Mouse (Mus musculus) retina, embryonic 14.5 days (tissue): Measurements from ENCODE around the gene Pced1b.
"Not testable (repeated sequence)": the region's sequence is repeated elsewhere in the genome, so short reads cannot be mapped to it uniquely, and the experiment has no call there.

Source experiments
- DNase-seq: peaks from one replicate; pipeline ENCODE4 v3.0.0-alpha.2; 2015; ENCODE audit warnings: low spot score

The Pced1b gene

DNA sequence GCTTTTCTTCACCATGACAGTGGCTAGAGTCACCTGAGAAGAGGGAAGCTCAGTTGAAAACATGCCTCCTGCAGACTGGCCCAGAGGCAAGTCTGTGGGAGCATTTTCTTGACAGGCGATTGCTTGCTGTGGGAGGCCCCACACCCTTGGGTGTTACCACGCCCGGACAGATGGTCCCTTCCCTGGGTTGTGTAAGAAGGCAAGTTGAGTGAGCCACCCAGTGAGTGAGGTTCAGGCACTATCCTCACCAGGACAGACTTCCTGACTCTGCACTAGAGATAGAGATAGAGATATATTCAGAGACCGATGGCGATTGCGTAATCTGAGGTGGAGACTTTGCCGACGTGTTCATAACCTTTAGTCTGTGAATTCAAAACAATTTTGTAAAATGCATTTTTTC, 96.0 kb downstream of the Pced1b start:
- DNase-seq: no peak

DNA sequence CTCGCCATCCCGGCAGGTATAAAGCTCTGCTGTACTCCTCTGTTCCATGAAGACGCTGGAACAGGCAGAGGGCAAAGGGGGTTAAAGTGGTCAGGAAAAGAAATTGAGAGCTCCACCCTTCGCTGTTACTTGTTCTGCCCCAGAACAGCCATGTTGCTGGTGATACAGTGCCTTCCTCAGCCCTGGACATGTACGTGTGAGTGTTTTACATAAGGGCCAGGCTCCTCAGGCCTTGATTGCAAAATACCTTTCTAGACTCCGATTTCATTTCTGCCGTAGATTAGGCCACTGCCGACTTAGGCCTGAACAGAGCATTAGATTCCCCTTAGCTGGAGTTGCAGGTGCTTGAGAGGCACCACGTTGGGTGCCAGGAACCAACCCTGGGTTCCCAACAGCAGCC, 97.0 kb downstream of the Pced1b start:
- DNase-seq: no peak

DNA sequence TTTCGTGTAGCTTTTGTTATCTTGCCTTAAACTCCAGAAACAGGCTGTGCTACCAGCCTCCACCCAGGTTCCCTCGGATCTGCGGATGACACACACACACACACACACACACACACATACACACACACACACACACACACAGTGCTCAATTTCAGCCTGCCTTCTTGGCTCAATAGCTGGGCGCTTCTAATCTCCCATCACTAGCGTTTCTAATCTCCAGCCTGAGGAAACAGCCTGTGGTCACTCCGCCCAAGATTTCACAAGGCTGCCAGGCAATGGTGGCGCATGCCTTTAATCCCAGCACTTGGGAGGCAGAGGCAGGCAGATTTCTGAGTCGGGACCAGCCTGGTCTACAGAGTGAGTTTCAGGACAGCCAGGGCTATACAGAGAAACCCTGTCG, 98.2 kb downstream of the Pced1b start:
- no peak for DNase-seq

DNA sequence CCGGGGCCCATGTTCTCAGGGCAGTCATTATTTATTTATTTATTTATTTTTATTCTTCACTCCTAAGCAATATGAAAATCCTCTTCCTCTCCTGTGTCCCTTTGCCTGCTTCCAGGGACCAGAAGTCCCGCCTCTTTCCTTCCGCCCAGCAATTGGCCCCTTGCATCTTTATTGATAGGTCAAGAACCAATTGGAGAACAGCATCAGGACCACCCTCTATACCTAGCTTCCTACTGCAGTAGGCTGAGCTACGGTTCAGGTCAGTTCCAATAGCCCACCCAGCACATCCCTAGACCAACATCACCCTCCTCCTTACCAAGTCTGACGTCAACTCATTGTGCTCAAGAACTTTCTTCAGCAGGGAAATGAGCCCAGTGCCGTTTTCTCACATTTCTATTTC, 99.0 kb downstream of the Pced1b start:
- DNase-seq: no peak

DNA sequence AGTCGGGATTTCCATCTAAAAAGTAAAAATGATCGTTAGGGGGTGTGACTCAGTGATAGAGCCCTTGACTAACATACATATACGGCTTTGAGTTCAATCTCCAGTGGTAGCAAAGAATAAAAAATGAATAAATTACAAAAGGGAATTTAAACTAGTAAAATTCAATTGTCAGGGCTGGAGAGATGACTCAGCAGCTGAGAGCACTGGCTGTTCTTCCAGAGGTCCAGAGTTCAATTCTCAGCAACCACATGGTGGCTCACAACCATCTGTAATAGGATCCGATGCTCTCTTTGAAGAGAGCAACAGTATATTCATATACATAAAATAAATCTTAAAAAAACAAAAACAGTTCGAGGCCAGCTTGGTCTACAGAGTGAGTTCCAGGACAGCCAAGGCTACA, 99.5 kb downstream of the Pced1b start:
- DNase-seq: no peak

DNA sequence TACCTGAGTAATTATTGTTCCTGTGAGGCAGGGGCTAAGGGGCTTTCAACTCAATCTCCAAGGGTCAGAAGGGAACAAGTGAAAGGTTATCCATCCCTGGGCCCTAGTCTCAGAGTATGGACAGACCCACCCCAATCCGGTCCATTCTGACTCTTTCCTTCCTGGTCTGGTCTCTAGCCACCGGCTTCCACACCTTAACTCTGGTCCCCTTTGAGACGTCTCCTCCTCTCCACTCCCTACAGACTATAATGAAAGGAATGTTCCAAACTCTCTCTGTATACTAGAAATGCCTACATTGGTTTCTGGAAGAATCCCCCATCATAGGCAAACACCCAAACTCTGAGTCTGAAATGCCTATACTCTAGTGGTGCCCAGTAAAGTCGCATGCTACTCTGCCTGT, 100.0 kb downstream of the Pced1b start:
- no peak for DNase-seq

DNA sequence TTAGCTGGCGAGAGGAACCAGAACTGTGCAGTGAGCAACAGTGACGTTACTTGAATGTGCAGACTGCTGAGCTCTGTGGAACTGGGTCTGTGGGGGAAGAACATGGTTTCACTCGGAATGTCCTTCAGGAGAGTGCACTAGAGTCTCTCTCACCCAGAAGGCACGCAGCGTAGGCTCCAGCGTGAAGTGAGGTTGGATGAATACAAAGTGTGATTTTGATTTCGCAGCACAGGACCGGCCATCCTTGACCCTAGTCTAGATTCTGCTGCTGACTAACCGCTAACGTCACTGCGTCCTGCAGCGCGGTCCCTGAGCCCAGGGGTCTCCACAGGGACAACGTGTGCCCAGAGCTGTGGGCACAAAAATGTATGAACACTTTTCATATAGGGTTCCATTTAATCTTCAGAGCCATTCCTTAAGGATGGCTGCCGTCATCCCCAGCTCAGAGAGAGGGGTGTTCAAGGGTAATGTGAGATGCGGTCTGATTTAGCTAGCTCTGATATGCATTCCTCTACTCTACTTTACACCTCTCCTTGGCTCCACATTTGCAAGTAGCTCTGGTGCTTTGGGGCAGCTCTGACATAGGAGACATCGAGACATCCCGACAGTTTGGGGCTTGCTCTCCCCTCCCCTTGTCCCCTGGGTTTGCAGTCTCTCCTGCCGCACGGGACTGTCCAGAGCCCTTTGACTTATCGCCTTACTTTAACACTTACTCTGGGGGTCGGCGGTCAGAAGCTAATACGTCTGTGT, 101.8 kb downstream of the Pced1b start:
- no peak for DNase-seq

DNA sequence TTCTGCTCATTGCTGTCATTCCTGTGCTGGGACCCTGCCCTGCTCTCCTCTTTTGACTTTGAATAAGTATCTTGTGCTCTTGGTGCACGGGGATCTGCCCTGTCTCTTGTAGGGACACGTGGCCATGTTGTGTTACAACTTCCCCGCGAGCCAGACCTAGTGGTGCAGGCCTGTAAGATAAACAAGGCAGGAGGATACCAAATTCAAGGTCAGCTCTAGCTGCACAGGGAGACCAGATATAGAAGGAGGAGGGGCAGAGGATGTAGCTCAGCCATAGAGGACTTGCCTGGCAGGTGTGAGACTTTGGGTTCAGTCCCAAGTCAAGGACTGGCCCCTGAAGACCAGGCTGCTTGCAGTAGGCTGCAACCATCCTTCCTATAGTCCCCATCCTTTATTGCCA, 103.6 kb downstream of the Pced1b start:
- DNase-seq: no peak

DNA sequence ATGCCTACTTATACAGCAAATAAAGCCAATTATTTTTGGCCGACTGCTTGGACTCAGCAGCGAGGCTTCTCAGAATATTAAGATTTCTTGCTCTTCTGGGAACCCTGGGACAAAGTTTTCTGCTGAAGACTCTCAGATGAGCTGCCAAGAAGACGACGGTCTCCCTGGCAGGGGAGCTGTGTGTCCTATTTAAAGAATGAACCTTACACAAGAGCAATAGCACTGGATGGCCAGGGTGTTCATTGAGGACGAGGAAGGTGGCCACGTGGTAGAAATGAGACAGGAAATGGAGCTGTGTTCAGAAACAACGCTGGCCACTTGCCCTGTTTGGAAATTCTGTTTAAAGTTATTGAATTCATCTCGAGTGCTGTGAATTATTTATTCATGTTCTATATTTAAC, 104.1 kb downstream of the Pced1b start:
- DNase-seq: no peak

DNA sequence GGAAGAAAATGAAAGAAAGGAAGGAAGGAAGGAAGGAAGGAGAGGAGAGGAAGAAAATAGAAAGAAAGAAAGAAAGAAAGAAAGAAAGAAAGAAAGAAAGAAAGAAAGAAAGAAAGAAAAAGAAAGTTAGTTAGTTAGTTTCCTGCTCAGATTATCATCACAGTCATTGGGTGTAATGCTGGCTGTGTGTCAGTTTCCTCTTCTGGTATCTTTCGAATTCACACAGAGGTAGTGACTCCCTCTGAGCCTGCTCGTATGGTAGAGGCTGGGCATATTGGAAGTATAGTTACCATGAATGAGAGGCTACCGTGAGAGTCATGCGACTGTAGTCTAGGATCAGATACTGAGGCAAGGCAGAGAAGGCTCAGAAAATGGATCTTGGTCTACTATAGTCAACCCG, 104.8 kb downstream of the Pced1b start:
- no peak for DNase-seq

DNA sequence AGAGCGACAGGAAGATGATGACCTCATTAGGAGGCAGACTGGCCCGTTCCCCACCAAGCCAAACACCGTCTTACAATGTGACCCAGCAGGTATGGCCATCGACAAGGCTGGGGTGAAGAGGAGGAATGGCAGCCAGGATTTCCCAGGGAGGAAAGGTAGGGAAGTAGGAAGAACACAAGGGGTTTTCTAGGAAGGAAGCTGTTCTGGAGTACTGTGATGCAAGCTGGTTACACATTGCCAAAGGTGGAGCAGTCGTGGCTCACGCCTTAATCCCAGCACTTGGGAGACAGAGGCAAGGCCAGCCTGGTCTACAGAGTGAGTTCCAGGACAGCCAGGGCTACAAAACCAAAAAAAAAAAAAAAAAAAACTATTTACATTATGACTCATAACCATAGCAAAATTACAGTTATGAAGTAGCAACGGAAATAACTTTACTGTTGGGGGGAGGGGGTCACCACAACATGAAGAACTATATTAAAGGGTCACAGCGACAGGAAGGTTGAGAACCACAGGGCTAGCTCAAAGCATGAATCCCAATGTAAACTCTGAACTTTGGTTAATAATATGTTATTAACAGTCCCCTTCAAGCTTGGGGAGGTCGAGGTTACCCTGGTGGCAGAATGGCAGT, 108.9 kb downstream of the Pced1b start:
- DNase-seq: no peak

DNA sequence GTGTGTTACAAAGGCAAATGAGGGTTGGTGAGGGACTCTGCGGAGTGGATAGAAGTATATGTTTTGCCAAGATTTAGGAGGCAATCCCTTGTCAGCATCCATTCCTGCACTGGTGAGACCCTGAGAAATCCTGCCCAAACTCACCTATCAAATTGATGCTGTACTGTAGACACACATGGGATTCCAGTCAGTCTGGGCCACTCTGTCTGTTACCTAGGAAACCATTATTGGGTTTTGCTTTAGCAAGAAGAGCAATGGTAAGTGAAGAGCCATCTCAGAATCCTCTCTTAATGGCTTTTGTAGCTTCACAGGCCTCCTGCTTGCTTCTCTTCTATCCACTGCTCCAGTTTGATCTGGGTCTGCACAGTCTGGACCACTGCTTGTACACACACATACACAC, 110.1 kb downstream of the Pced1b start:
- DNase-seq: no peak

DNA sequence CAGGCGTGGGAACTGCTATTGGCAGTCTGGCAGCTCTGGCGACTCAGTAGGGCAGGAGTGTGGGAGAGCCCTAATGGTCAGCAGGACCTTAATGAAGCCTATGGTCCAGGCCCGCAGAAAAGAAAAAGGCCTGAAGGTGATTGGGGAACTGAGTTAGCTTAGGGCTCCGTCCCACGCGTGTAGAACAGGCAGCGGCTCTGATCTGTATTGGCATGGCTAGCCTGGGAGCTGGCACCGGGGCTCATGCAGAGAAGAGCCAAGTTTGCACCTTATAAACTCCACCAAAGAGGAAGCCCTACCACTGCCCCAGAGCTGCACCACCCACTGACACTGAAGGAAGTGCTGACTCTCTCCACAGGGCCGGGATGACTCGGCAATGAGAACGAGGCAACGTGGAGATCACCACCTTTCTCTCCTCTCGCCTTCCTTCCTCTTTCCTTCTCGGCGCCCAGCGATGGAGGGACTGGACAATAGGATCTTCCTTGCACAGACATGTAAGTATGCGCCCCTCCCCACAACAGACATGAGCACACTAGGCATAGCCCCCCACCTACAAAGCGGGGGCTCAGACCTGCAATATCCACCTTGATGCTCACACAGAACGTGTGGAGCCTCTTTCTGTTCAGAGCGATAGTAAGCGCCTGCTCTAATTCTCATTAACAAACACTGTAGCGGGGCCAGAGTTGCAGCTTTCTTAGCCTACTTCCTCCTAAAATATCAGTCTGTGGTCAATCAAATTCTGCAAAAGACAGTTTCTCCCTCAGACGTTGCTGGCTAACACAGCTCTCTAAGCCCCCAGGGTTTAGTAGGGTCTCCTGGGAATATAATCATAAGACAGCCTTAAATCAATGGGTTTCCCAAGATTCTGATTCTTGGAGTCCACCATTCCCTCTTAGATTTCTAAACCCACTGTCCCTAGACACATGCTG, 114.2 kb downstream of the Pced1b start:
- no peak for DNase-seq

DNA sequence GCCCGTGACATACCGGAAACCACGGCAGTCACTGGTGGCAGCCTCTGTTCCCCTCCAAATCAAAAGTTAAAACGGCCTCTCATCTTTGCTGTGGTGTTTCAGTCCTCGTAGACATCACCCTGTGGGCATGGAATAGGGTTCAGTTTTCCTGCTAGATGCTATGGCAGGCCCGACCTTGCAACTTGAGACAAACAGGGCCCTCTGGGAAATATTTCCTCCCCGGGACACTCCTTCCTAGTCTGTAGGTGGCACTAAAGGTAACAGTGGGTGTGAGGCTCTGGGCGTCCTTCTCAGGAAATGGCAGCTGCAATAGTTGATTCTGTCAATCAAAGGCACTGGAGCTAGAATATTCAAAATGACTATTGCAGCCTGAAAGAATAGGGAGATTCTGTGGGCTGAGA, 114.9 kb downstream of the Pced1b start:
- DNase-seq: peak; percentile 47

DNA sequence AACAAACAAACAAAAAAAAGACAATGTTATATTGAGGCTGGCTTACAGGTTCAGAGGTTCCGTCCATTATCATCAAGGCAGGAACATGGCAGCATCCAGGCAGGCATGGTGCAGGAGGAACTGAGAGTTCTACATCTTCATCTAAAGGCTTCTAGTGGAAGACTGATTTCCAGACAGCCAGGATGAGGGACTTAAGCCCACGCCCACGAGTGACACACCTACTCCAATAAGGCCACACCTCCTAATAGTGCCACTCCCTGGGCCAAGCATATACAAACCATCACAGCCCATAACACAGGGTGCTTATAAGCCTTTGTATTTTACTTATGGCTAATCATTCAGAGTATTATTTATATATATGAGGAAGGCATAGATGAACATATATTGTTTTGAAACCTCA, 117.4 kb downstream of the Pced1b start:
- DNase-seq: not testable (repeated sequence)

DNA sequence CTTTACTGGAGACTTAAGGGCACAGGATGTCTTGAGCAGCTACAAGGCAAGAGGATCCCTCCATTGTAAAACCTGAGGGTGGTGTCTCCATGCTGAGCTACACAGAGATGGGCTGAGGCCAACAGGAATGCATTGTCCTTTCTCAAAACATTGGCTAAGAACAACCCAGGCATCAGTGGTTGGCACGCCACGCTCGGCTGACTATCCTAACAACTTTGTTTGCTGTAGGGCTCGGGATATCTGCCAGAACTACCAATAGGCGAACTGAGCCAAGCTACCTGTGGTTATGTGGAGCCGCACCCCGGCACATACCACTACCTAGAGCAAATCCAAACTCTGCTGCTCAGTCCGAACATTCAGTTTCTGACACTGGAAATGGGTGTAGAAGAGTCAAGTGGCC, 118.1 kb downstream of the Pced1b start:
- no peak for DNase-seq

DNA sequence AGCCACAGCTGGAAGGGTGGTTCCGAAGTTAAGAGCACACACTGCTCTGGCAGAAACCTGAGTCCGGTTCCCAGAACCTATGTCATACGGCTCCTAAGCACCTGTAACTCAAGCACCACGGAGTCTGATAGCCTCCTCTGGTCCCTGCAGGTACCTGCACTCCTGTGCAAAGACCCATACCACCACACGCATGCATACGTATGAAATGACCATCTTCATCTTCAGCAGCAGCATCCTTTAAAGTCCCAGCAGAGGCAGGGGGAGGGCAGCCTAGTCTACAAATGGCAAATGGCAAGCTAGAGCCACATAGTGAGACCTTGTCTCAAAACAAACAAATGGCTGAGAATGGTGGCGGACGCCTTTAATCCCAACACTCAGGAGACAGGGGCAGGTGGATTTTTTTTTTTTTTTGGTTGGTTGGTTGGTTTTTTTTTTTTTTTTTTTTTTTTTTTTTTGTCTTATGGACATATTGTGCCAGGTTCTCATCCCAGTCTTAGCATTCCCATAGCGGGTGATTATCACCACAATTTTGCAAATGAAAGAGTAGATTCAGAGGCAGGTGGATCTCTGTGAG, 121.2 kb downstream of the Pced1b start:
- DNase-seq: no peak

DNA sequence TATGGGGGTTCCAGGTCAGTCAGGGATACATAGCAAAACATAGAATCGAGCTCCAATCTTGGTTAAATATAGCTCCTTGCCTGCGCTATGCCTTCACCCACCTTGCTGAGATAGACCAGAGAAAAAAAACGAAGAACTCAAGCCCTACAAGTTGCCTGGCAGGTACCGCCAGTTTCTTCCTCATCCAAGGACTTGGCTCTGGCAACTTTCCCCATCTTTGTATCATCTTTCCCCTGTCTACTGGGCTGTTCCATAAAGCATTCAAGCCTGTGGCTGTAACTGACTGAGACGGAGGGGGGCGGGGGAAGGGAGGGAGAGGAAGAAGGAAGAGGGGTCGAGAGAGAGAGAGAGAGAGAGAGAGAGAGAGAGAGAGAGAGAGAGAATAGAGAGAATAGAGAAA, 121.7 kb downstream of the Pced1b start:
- DNase-seq: no peak

DNA sequence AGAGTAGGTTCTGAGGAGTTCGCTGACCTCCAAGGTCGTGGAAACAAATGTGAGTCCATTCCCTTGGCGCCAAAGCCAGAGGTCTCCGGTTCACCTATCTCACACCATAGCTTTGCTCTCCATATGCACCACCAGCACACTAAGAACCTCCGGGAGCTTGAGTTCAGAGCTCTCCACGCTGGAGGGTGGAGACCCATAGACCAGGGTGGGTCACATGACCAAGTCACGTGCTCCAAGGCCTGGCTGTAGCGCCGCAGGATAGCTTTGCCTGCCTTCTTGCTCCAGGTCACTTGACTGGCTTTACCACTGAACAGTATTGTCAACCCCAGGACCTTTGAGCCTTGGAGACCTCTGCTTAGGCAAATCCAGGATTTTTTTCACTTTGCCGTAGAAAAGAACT, 122.2 kb downstream of the Pced1b start:
- no peak for DNase-seq

DNA sequence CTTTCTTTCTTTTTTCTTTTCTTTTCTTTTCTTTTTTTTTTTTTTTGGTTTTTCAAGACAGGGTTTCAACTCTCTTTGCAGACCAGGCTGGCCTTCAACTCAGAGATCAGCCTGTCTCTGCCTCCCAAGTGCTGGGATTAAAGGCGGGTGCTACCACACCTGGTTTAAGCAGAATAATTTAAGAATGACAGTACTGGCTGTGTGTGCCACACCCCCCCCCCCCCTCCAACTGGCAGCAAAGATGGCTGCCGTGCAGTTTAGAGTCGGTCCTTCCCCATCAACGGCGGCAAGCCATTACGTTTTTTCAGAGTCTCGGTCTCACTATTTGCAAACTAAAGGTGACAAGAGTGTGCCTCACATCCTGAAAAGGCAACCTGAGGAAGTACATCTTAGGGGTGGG, 124.0 kb downstream of the Pced1b start:
- DNase-seq: no peak

DNA sequence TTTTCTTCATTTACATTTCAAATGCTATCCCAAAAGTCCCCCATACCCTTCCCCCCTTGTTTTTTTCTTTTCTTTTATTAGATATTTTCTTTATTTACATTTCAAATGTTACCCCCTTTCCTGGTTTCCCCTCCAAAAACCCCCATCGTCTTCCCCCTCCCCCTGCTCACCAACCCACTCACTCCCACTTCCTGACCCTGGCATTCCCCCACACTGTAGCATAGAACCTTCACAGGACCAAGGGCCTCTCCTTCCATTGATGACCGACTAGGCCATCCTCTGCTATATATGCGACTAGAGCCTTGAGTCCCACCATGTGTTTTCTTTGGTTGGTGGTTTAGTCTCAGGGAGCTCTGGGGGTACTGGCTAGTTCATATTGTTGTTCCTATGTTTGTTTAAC, 125.1 kb downstream of the Pced1b start:
- DNase-seq: not testable (repeated sequence)

DNA sequence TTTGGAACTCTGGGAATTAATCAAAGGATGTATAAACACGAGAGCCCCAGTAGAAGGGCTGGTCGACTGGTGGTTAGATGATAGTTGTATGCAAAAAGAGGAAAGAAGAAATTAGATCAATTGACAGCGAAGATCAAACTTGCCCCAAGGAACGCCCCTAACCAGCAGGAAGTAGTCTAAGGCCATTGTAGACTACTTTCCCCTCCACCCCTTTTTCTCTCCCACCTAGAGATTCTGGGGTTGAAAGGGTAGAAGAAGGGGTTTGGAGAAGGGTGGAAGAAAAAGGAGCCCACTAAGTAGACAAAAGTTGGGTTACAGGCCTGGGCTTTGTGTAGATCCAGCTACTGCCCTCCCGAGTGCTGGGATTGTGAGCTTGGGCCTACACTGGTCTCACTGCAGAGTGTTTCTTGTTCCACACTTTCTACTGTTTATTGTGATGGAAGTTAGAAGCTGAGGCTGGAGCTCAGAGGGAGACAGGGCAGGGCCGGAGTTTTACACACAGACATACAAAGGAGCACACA, 125.8 kb downstream of the Pced1b start:
- DNase-seq: no peak
